Mouse (Mus musculus) embryonic fibroblast, embryonic 13.5 days (primary cell): Measurements from ENCODE around the gene Gtpbp8.

Experiments
- CTCF ChIP-seq: IDR thresholded peaks from 2 replicates; pipeline ENCODE4 v1.5.1; 2011; ENCODE audit warnings: mild to moderate bottlenecking, control low read depth, low read length, moderate library complexity, borderline replicate concordance; ENCODE audit not compliant: insufficient read depth
- POLR2A ChIP-seq: IDR thresholded peaks from 2 replicates; pipeline ENCODE4 v1.6.1; 2011; ENCODE audit warnings: low read depth, mild to moderate bottlenecking, control low read depth, low read length, moderate library complexity

DNA sequence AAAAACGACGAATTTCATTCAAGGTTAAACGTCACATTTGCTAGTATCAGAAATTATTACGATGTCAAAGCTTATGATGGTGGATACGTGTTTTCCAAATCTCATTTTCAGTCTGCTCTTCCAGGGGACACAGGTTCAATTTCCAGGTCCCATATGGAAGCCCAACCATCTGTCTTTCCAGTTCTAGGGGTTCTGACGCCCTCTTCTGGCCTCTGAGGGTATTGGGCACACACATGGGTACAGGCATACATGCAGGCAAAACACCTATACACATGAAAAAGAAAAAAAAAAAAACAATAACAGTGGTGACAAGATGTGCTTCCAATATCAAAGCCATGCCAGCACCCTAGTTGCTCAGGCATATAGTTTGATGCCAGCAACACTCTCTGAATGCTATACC, 52.5 kb downstream of the Gtpbp8 start:
- TF ChIP-seq POLR2A: no peak
- no peak for TF ChIP-seq CTCF
